Mouse (Mus musculus) heart, embryonic 16.5 days (tissue): ENCODE measurements around the gene Adam19. TPM values are rescaled to one million over a fixed set of nuclear protein-coding genes. Genes with fewer than 3 reads are reported as not detected.
"Not testable (repeated sequence)": the region's sequence is repeated elsewhere in the genome, so short reads cannot be mapped to it uniquely, and the experiment has no call there.

Experiments used
- ATAC-seq: fragments of 200-750 bp; cut with Nextera tagmentation; replicated peaks from 2 replicates; pipeline ENCODE4 v1.8.0; 2017; ENCODE audit warnings: moderate number of reproducible peaks; ENCODE audit not compliant: insufficient read depth, low FRiP score; ENCODE audit errors: extremely low read depth
- H3K27ac ChIP-seq: fragments of 300-500 bp; sonication (generic); 2 replicates; pipeline ENCODE4 v1.5.1; 2014; ENCODE audit warnings: mild to moderate bottlenecking, low read length, control low read depth, moderate library complexity
- H3K27me3 ChIP-seq: fragments of 300-500 bp; sonication (generic); 2 replicates; pipeline ENCODE4 v1.6.1; 2014; ENCODE audit warnings: low read length, mixed read lengths; ENCODE audit not compliant: control insufficient read depth, insufficient read depth
- H3K36me3 ChIP-seq: fragments of 300-500 bp; sonication (generic); 2 replicates; pipeline ENCODE4 v1.6.1; 2014; ENCODE audit not compliant: control insufficient read depth, insufficient read depth
- H3K4me1 ChIP-seq: fragments of 300-500 bp; sonication (generic); 2 replicates; pipeline ENCODE4 v1.6.1; 2014; ENCODE audit warnings: low read length, mixed read lengths; ENCODE audit not compliant: control insufficient read depth, insufficient read depth
- H3K4me2 ChIP-seq: fragments of 300-500 bp; sonication (generic); 2 replicates; pipeline ENCODE4 v1.6.1; 2014; ENCODE audit warnings: low read depth, mild to moderate bottlenecking, control low read depth, low read length
- H3K4me3 ChIP-seq: fragments of 300-500 bp; sonication (generic); 2 replicates; pipeline ENCODE4 v1.5.1; 2014; ENCODE audit warnings: mild to moderate bottlenecking, control low read depth, low read length
- H3K9ac ChIP-seq: fragments of 300-500 bp; sonication (generic); 2 replicates; pipeline ENCODE4 v1.6.1; 2014; ENCODE audit warnings: low read length, control low read depth
- H3K9me3 ChIP-seq: fragments of 300-500 bp; sonication (generic); replicated peaks from 2 replicates; pipeline ENCODE4 v1.6.1; 2016; ENCODE audit warnings: low read length; ENCODE audit not compliant: control insufficient read depth
- WGBS: fragments of 180-500 bp; shearing (Covaris S2); extraction: QIAGEN DNeasy Blood & Tissue Kit; methylation state at CpG from one replicate; pipeline ENCODE4 v1.1.7; 2014; 5-methylcytosine and 5-hydroxymethylcytosine counted together
- polyA plus RNA-seq: library from polyadenylated mRNA; unstranded; fragments of >200 nt; fragmentation: Nextera tagmentation; extraction: Ambion mirVana; gene quantifications from 2 replicates; pipeline ENCODE4 v1.2.1, GENCODE M21; 2015

Adam19 gene
- polyA plus RNA-seq, 1 experiment from 2014 or later, result 21.3 TPM

DNA sequence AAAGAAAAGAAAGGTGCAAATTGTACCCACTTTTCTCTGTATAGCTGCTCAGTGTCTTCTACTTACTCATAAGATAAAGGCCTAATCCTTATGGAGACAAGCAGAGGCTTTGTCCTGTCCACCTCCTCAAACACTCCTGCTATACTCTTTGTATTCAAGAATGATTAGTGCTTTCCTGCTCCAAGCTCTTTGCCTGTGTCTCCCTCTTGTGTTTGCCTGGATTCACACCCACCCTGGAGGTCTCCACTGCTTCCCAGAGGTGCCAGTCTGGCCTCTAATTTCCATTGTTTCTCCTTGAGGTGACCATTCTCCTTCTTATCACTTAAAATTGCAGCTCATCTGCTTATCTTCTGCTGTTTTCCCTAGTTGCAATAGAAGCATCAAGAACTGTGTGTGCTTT is 101.7 kb downstream of the Adam19 start:
- no peak overlapping the region for H3K27ac ChIP-seq
- no peaks in the 10 kb centered on the region for H3K4me1 ChIP-seq
- peaks cover 2% of the 10 kb centered on the region; the same call in 1 of the 2 replicates for H3K36me3 ChIP-seq
- no peak overlapping the region for H3K4me3 ChIP-seq
- no peaks in the 10 kb centered on the region for H3K9me3 ChIP-seq
- H3K4me2 ChIP-seq, result no peak overlapping the region
- H3K9ac ChIP-seq, result no peak overlapping the region
- ATAC-seq, result no peak; the same call in 1 of the 2 replicates
- no peaks in the 10 kb centered on the region for H3K27me3 ChIP-seq

DNA sequence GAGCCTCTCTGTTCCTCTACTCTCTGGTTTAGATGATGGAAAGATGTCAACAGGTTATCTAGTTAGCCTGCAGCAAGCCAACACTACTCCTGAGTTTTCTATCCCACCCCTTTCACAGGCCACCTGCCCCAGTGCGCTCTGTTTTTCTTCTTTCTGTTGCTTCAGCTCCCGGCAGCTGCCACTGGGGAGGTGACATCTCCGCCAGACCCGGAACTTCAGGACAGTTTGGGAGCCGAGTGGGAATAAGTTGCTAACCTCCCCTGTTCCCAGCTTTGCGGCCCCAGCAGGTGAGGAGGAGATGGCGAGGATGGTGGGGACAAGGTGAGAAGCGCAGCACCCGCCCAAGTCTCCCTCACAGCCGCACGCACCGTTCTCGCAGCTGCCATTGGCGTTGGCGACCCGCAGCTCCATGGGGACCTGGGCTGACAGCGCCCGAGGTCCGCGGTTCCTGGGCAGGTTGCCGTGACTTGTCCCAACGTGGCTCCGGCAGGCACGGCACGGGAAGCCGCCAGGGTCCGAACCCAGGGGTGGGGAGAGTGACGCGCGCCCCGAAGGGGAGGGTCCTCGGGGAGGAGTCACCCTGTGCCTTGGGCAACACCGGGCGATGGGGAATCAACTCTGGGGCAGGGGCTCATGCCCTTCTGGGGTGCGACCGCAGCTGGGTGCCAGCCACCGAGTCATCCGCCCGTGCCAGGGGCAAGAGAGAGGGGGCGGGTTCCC is 110.2 kb downstream of the Adam19 start, which contains the start of gene Nipal4:
Nipal4 (minus strand) TSS at position 643 of the 720 bp plus-strand sequence.
- no peak within 1 kb of the TSS for H3K27ac ChIP-seq

DNA sequence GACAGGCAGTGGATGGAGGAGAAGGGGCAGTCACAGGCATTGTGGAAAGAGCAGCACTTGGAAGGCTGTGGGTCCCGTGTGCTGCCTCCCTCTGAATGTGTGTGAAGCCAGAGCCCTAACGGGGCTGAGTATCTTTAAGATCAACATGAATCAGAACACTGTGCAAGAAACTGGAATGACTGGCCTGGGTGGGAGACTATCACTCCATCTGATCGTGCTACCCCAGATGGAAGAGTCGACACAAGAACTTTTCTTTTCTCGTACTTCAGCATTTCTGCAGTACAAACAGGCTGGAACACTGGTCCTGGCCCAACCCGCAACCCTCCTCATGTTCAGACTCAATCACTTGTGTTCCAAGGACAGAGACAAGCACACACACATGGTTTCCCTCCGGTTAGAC is 112.7 kb downstream of the Adam19 start:
- peaks cover 4% of the 10 kb centered on the region; the same call in 1 of the 2 replicates for H3K4me1 ChIP-seq
- no peaks in the 10 kb centered on the region for H3K9me3 ChIP-seq
- no peak overlapping the region for H3K27ac ChIP-seq
- no peak overlapping the region for H3K4me2 ChIP-seq
- ATAC-seq, result no peak
- H3K9ac ChIP-seq, result no peak overlapping the region
- no peaks in the 10 kb centered on the region for H3K36me3 ChIP-seq
- H3K27me3 ChIP-seq, result no peaks in the 10 kb centered on the region
- no peak overlapping the region for H3K4me3 ChIP-seq
- WGBS, result 86% methylated on average over 7 of the region's 7 CpGs

More for the DNA sequence above, 110.2 kb downstream of the Adam19 start, which contains the start of gene Nipal4:
- H3K27me3 ChIP-seq, result no peaks in the 10 kb centered on the region
- H3K4me2 ChIP-seq, result peak within 1 kb of the TSS; percentile 98
- peak within 1 kb of the TSS; percentile 75 for H3K9ac ChIP-seq
- peak within 1 kb of the TSS; percentile 72 for H3K4me3 ChIP-seq
- WGBS, result 1% methylated on average over 40 of the region's 40 CpGs
- peaks cover 4% of the 10 kb centered on the region; the same call in 1 of the 2 replicates for H3K4me1 ChIP-seq
- peak; percentile 75; the same call in 1 of the 2 replicates for ATAC-seq
- H3K9me3 ChIP-seq, result no peaks in the 10 kb centered on the region
- H3K36me3 ChIP-seq, result no peaks in the 10 kb centered on the region

DNA sequence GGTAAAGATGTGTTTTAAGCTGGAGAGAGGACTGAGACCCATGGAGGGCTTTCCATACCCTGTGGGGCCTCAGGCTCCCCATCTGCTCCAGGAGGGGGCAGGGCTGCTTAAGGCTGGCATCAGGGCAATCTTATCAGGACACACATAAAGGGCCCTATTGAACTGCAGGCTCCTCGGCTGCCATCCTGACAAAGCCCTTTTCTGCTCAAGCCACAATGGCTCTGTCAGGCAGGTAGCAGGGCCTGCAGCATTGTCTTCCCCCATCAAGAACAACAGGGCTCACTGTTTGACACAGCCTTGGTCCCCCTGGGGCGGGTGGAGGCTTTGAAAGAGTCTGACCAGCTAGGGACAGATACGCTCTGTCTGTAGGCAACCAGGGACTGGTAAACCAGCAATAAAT is 114.1 kb downstream of the Adam19 start:
- ATAC-seq, result no peak
- no peaks in the 10 kb centered on the region for H3K36me3 ChIP-seq
- no peak overlapping the region for H3K27ac ChIP-seq
- H3K9me3 ChIP-seq, result no peaks in the 10 kb centered on the region
- no peak overlapping the region for H3K4me3 ChIP-seq
- H3K9ac ChIP-seq, result no peak overlapping the region
- 60% methylated on average over 3 of the region's 3 CpGs for WGBS
- no peaks in the 10 kb centered on the region for H3K27me3 ChIP-seq
- H3K4me1 ChIP-seq, result peaks cover 4% of the 10 kb centered on the region; the same call in 1 of the 2 replicates
- no peak overlapping the region for H3K4me2 ChIP-seq

DNA sequence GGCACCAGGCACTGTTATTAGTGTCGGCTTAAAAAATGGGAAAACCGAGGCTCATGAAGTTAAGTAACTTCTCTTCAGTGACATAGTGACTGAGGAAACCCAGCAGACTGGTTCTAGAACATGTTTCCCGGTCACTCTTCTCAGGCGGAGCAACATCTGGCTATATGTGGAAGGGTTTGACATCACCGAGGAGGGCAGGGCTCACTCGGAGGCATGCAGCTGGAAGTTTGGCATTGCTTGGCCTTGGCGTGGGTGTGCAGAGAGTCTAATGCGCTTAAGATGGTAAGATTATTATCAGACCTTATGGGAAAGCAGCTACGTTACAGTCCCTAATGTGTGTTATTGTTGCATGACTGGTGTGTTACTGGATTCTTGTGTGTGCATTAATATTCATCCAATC is 116.3 kb downstream of the Adam19 start:
- no peaks in the 10 kb centered on the region for H3K27me3 ChIP-seq
- no peak overlapping the region for H3K4me2 ChIP-seq
- H3K9ac ChIP-seq, result no peak overlapping the region
- H3K9me3 ChIP-seq, result no peaks in the 10 kb centered on the region
- H3K4me3 ChIP-seq, result no peak overlapping the region
- no peaks in the 10 kb centered on the region for H3K36me3 ChIP-seq
- no peaks in the 10 kb centered on the region for H3K4me1 ChIP-seq
- 87% methylated on average over 9 of the region's 9 CpGs for WGBS
- H3K27ac ChIP-seq, result no peak overlapping the region
- ATAC-seq, result no peak

DNA sequence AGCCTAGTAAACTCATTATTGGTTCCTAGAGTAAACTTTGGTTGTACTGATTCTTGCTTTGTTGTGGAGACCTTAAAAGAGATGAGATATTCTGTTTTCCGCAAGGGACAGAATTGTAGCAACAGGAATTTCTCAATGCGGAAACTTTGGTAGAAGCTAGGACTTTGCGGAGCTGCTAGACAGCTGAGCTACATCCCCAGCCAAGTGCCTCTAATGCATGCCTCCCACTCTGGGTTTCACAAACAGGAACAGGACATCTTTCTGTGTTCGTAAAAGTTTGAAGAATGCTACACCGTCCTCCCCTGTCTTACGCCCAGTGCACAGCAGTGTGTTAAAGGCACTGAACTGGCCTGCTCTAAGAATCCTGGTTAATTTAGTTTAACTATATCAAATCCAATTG is 120.4 kb downstream of the Adam19 start:
- no peak for ATAC-seq
- no peak overlapping the region for H3K4me3 ChIP-seq
- 75% methylated on average over 6 of the region's 6 CpGs for WGBS
- H3K27ac ChIP-seq, result no peak overlapping the region
- no peaks in the 10 kb centered on the region for H3K9me3 ChIP-seq
- H3K4me2 ChIP-seq, result no peak overlapping the region
- no peak overlapping the region for H3K9ac ChIP-seq
- H3K36me3 ChIP-seq, result no peaks in the 10 kb centered on the region
- no peaks in the 10 kb centered on the region for H3K4me1 ChIP-seq
- no peaks in the 10 kb centered on the region for H3K27me3 ChIP-seq

DNA sequence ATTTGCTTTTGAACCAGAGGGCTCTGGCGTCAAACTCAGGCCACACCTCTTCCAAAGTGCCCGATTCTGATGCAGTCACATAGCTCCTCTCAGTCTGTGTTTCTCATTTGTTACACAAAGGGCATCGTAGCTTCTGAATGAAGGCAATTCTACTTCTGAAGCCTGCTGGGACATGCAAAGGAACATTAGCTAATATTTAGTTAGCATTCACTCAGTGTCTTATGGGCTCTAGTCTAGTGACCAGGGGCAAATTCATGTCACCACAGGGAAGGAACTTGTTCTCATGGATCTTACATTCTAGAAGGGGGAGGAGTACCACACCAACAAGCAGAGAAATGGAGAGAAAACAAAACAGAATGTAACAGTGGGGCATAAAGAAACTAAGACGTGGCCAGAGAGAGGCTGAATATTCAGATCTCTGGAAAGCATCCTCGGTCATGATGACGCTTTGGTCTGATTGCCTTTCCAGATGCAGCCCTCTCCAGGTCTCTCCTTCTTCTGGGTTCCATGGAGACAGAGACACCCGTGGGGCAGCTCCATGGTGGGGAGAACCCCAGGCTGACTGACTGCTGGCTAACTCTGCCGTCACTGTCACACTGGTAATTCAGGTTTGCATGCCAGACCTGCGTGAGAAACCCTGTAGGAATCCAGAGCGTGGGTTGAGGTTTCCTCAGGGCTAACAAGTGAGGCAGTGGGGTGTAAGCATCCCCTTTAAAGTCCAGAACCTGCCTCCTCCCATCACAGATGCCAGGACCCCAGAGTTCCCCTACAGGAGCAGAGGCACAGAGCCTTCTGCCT is 121.7 kb downstream of the Adam19 start:
- no peak overlapping the region for H3K4me2 ChIP-seq
- ATAC-seq, result no peak
- no peaks in the 10 kb centered on the region for H3K9me3 ChIP-seq
- H3K27me3 ChIP-seq, result no peaks in the 10 kb centered on the region
- H3K4me3 ChIP-seq, result no peak overlapping the region
- WGBS, result 74% methylated on average over 10 of the region's 10 CpGs
- no peak overlapping the region for H3K9ac ChIP-seq
- H3K4me1 ChIP-seq, result no peaks in the 10 kb centered on the region
- H3K36me3 ChIP-seq, result no peaks in the 10 kb centered on the region
- no peak overlapping the region for H3K27ac ChIP-seq

DNA sequence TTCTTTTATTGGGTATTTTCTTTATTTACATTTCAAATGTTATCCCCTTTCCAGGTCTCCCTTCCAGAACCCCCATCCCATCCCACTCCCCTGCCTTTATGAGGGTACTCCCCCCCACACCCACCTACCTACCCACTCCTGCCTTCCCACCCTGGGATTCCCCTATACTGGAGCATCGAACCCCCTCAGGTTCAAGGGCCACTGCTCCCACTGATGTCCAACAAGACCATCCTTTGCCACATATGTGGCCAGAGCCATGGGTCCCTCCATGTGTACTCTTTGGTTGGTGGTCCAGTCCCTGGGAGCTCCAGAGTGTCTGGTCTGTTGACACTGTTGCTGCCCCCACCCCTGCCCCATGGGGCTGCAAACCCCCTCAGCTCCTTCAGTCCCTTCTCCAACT is 126.2 kb downstream of the Adam19 start:
- not testable (repeated sequence) for H3K27me3 ChIP-seq, H3K4me2 ChIP-seq, ATAC-seq, H3K9ac ChIP-seq, H3K27ac ChIP-seq, H3K4me3 ChIP-seq, H3K9me3 ChIP-seq, H3K36me3 ChIP-seq, H3K4me1 ChIP-seq
- WGBS, result 97% methylated on average over 1 of the region's 1 CpGs

DNA sequence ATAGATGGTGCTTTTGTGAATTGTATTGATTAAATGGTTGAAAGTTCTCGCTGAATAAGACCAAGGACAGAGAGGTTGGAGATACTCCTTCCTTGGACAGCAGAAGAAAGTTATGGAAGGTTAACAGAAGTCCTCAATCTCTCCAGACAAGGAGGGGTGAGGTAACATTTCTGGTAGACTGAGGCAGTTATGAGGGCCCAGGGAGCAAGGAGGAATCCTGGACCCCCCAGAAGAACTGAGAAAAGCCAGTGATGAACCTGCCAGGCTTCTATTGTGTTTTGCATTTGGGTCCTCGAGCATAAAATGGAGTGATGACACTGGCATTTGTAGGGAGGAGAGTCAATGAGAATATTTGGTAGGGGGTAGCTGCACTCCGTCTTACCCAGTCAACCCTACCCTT is 129.2 kb downstream of the Adam19 start:
- no peak overlapping the region for H3K4me2 ChIP-seq
- WGBS, result 69% methylated on average over 3 of the region's 3 CpGs
- no peaks in the 10 kb centered on the region for H3K36me3 ChIP-seq
- no peak overlapping the region for H3K4me3 ChIP-seq
- no peaks in the 10 kb centered on the region for H3K27me3 ChIP-seq
- H3K4me1 ChIP-seq, result no peaks in the 10 kb centered on the region
- H3K9me3 ChIP-seq, result no peaks in the 10 kb centered on the region
- H3K27ac ChIP-seq, result no peak overlapping the region
- no peak overlapping the region for H3K9ac ChIP-seq
- no peak for ATAC-seq
